9 mouse cellular contexts compared by ENCODE assay signal in the genomic region with DNA sequence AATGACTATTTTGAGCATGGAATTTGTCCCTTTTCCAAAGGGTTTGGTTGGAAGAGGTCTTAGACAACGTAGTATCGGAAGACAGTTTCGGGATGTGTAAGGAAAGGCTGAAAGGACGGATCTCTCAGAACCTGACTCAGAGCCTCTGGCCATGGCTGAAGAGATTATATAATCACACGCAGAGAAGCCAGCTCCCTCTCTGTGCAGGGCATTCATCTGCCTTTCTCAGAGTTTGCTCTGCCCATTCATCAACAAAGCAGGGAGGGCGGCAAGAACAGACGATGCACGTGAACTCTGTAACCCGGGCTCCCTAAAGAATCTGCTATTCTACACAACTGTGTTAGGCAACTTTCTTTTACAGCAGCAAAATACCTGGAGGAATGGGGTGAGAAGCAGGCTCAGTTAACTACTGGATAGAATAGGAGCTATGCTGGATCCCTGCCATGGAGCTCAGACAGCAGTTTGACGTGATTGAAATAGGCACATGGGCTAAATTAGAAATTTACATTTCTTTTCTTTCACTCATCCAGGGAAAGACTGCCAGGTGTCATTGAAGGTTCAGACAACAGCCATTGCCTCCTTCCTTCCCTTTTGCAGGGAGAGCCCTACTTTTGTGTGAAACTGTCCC. TPM values are rescaled to one million over a fixed set of nuclear protein-coding genes. Genes with fewer than 3 reads are reported as not detected.
A peak's percentile ranks its signal among the peaks of the same experiment; 100 is the strongest.
DNase-seq lines count a peak whose midpoint lies in the region; ATAC-seq and TF ChIP-seq lines count a peak whose summit lies in the region.
"Had no signal": no experiment of that assay in that cellular context is flagged by ENCODE, and none has a peak within 500 bp of the region (broad histone marks: within the 10 kb centered on the region; RNA-seq: fewer than 3 reads in every experiment).

No protein-coding gene starts in this region.

- peak overlapping the region; percentile 52 for H3K4me3 ChIP-seq in forebrain, embryonic 10.5 days
- H3K4me3 ChIP-seq in liver, embryonic 14.5 days (ENCODE audit: insufficient read depth in 1 of 2, low read depth in 2 of 2, low read length in 2 of 2), result no peak overlapping the region

- WGBS in forebrain, embryonic 10.5 days, result 15% methylated on average over 10 of the region's 10 CpGs
- 53% methylated on average over 10 of the region's 10 CpGs for WGBS in liver, embryonic 14.5 days (ENCODE audit: insufficient replicate concordance)

- H3K4me2 ChIP-seq in liver, embryonic 14.5 days (ENCODE audit: low read depth), result peak overlapping the region; percentile 65

- H3K4me1 ChIP-seq in forebrain, embryonic 10.5 days, result peaks cover 26% of the 10 kb centered on the region
- peaks cover 5 to 13% of the 10 kb centered on the region in 2 experiments for H3K4me1 ChIP-seq in liver, embryonic 14.5 days (replicated peaks; ENCODE audit: control insufficient read depth in 2 of 2, insufficient read depth in 2 of 2, low read length in 1 of 2)

- no peak overlapping the region for H3K9ac ChIP-seq in liver, embryonic 14.5 days (replicated peaks)

- no peak for TF ChIP-seq CTCF in liver, embryonic 14.5 days (IDR thresholded peaks at IDR 0.05; ENCODE audit: low read depth)

- DNase-seq in frontal cortex, postnatal 25 days (ENCODE audit: low spot score in 2 of 2), result no peak
- DNase-seq in Muller cell, postnatal 12 days (ENCODE audit: inconsistent ontology term), result peak; percentile 84
- peak; percentile 50 for DNase-seq in forebrain, embryonic 10.5 days (ENCODE audit: extremely low spot score, low spot score)
- no peak for DNase-seq in liver, embryonic 14.5 days (ENCODE audit: low read depth in 3 of 3, low spot score in 3 of 3)
- no peak for DNase-seq in left cerebral cortex, postnatal 25 days (ENCODE audit: low spot score in 2 of 2)
- no peak for DNase-seq in spleen, postnatal 10 days (ENCODE audit: low spot score in 2 of 2)
- DNase-seq in gastrocnemius, adult 18-20 months (ENCODE audit: low spot score), result no peak

- intact Hi-C loops in left cerebral cortex, postnatal 25 days (cut with DNase I), result no loop called here

- ATAC-seq in frontal cortex, adult (ENCODE audit: low TSS enrichment), result peak; percentile 60
- no peak for ATAC-seq in liver, embryonic 14.5 days (ENCODE audit: insufficient read depth)

- no peaks in the 10 kb centered on the region for H3K9me3 ChIP-seq in forebrain, embryonic 10.5 days
- H3K9me3 ChIP-seq in liver, embryonic 14.5 days (ENCODE audit: control insufficient read depth, low read length), result no peaks in the 10 kb centered on the region

- no peak for TF ChIP-seq EP300 in liver, embryonic 14.5 days (IDR thresholded peaks at IDR 0.05; ENCODE audit: low read depth)

- peak overlapping the region; percentile 90 for H3K27ac ChIP-seq in forebrain, embryonic 10.5 days
- no peak overlapping the region for H3K27ac ChIP-seq in liver, embryonic 14.5 days

- H3K27me3 ChIP-seq in forebrain, embryonic 10.5 days (ENCODE audit: poor library complexity, severe bottlenecking), result no peaks in the 10 kb centered on the region
- H3K27me3 ChIP-seq in liver, embryonic 14.5 days (ENCODE audit: control insufficient read depth, insufficient read depth, low read length), result no peaks in the 10 kb centered on the region

- H3K36me3 ChIP-seq in forebrain, embryonic 10.5 days (replicated peaks), result no peaks in the 10 kb centered on the region
- no peaks in the 10 kb centered on the region for H3K36me3 ChIP-seq in liver, embryonic 14.5 days (replicated peaks; ENCODE audit: control insufficient read depth, insufficient read depth, low read depth)

RNA-seq across cellular contexts. Expression of a gene that starts 13.6 kb away (rescaled TPM):
- polyA plus RNA-seq in forebrain, embryonic 10.5 days (2016; fragmentation: Nextera tagmentation; extraction: Ambion mirVana), result 3,631 and 3,763 TPM in 2 replicates
- polyA plus RNA-seq in liver, embryonic 14.5 days (2012; rRNA removed), result 846 and 879 TPM in 2 replicates
- polyA plus RNA-seq in liver, embryonic 14.5 days (2014; fragmentation: Nextera tagmentation; extraction: Ambion mirVana), result 746 and 755 TPM in 2 replicates
- 100 to 1,000 TPM; 522 to 530 TPM for total RNA-seq in left cerebral cortex, postnatal 25 days (2021)
- 100 to 1,000 TPM; 150 to 158 TPM for total RNA-seq in gastrocnemius, adult 18-20 months (2021)

RNA-seq across cellular contexts. Expression of a gene that starts 19.6 kb away (rescaled TPM):
- polyA plus RNA-seq in forebrain, embryonic 10.5 days (2016; fragmentation: Nextera tagmentation; extraction: Ambion mirVana), result 1.8 and 2.4 TPM in 2 replicates
- polyA plus RNA-seq in liver, embryonic 14.5 days (2012; rRNA removed), result 0.23 and 0.47 TPM in 2 replicates
- polyA plus RNA-seq in liver, embryonic 14.5 days (2014; fragmentation: Nextera tagmentation; extraction: Ambion mirVana), result 0.18 TPM in 1 of 2 replicates, not detected in the other
- total RNA-seq in left cerebral cortex, postnatal 25 days (2021), result 1 to 10 TPM; 2.8 to 3.4 TPM
- total RNA-seq in gastrocnemius, adult 18-20 months (2021), result under 1 TPM in 1 of 2 experiments, not detected in 1; 0.38 TPM

RNA-seq across cellular contexts. Expression of a gene that starts 36.4 kb away (rescaled TPM):
- polyA plus RNA-seq in forebrain, embryonic 10.5 days (2016; fragmentation: Nextera tagmentation; extraction: Ambion mirVana), result 7.3 and 8.3 TPM in 2 replicates
- 33.8 and 36.4 TPM in 2 replicates for polyA plus RNA-seq in liver, embryonic 14.5 days (2012; rRNA removed)
- 42.7 and 43.7 TPM in 2 replicates for polyA plus RNA-seq in liver, embryonic 14.5 days (2014; fragmentation: Nextera tagmentation; extraction: Ambion mirVana)
- total RNA-seq in left cerebral cortex, postnatal 25 days (2021), result 1 to 10 TPM; 4.0 to 5.5 TPM
- 1 to 10 TPM; 2.6 to 3.4 TPM for total RNA-seq in gastrocnemius, adult 18-20 months (2021)

RNA-seq across cellular contexts. Expression of a gene that starts 47.8 kb away (rescaled TPM):
- 275 and 283 TPM in 2 replicates for polyA plus RNA-seq in forebrain, embryonic 10.5 days (2016; fragmentation: Nextera tagmentation; extraction: Ambion mirVana)
- polyA plus RNA-seq in liver, embryonic 14.5 days (2012; rRNA removed), result 21.2 and 28.5 TPM in 2 replicates
- polyA plus RNA-seq in liver, embryonic 14.5 days (2014; fragmentation: Nextera tagmentation; extraction: Ambion mirVana), result 47.7 and 55.3 TPM in 2 replicates
- total RNA-seq in left cerebral cortex, postnatal 25 days (2021), result 10 to 100 TPM; 75.2 to 81.8 TPM
- total RNA-seq in gastrocnemius, adult 18-20 months (2021), result 10 to 100 TPM; 14.2 to 16.6 TPM

RNA-seq across cellular contexts. Expression of a gene that starts 51.3 kb away (rescaled TPM):
- polyA plus RNA-seq in forebrain, embryonic 10.5 days (2016; fragmentation: Nextera tagmentation; extraction: Ambion mirVana), result not detected in 2 replicates
- polyA plus RNA-seq in liver, embryonic 14.5 days (2012; rRNA removed), result not detected in 2 replicates
- polyA plus RNA-seq in liver, embryonic 14.5 days (2014; fragmentation: Nextera tagmentation; extraction: Ambion mirVana), result 0.10 TPM in 1 of 2 replicates, not detected in the other
- total RNA-seq in left cerebral cortex, postnatal 25 days (2021), result not detected
- not detected for total RNA-seq in gastrocnemius, adult 18-20 months (2021)
- polyA plus RNA-seq: spleen, adult 2 months had no signal

Comparison
In these comparisons a context has a peak if more than half of its experiments do, and no peak if none do; other contexts are left out.
1. DNase-seq: peak in Muller cell, postnatal 12 days (single experiment) and forebrain, embryonic 10.5 days (single experiment); none in frontal cortex, postnatal 25 days (0 of 2), liver, embryonic 14.5 days (0 of 3), left cerebral cortex, postnatal 25 days (0 of 2), spleen, postnatal 10 days (0 of 2) and gastrocnemius, adult 18-20 months (single experiment).